Mouse (Mus musculus) cerebellum, postnatal 25 days (tissue): ENCODE results near the gene Galp.
A peak's percentile ranks its signal among the peaks of the same experiment; 100 is the strongest.
"Not testable (repeated sequence)": the region's sequence is repeated elsewhere in the genome, so short reads cannot be mapped to it uniquely, and the experiment has no call there.

ENCODE experiments used
- DNase-seq, 2 experiments: peaks; one replicate each; pipeline ENCODE4 v3.0.0; 2021; ENCODE audit warnings: mixed read lengths in 2 of 2

The Galp gene

GRCm38 (mm10) chr7:6196790-6197189, at the start of gene Galp:
Galp (plus strand) TSS chr7:6197090.
- DNase-seq: no peak

GRCm38 (mm10) chr7:6147688-6148087, 49.2 kb upstream of the Galp start:
- no peak for DNase-seq

- no peak for DNase-seq
Measured at GRCm38 (mm10) chr7:6151266-6151665, 45.6 kb upstream of the Galp start.

- DNase-seq: no peak
Measured at GRCm38 (mm10) chr7:6152036-6152435, 44.9 kb upstream of the Galp start.

GRCm38 (mm10) chr7:6153131-6153530, 43.8 kb upstream of the Galp start:
- DNase-seq: no peak

- no peak for DNase-seq
Measured at GRCm38 (mm10) chr7:6154164-6154563, 42.7 kb upstream of the Galp start.

- peak; percentile 90 to 92 for DNase-seq
Measured at GRCm38 (mm10) chr7:6155031-6155872, 41.6 kb upstream of the Galp start.

GRCm38 (mm10) chr7:6155901-6156411, 40.9 kb upstream of the Galp start, which contains the start of gene Zfp787:
Zfp787 (minus strand) TSS chr7:6155997.
- peak; percentile 97 for DNase-seq

GRCm38 (mm10) chr7:6156901-6157472, 39.9 kb upstream of the Galp start:
- no peak for DNase-seq

- DNase-seq: no peak
Measured at GRCm38 (mm10) chr7:6157479-6157878, 39.4 kb upstream of the Galp start.

GRCm38 (mm10) chr7:6159604-6160003, 37.3 kb upstream of the Galp start:
- no peak for DNase-seq

GRCm38 (mm10) chr7:6161541-6161940, 35.3 kb upstream of the Galp start:
- no peak for DNase-seq

GRCm38 (mm10) chr7:6162172-6162571, 34.7 kb upstream of the Galp start:
- no peak for DNase-seq

- no peak for DNase-seq
Measured at GRCm38 (mm10) chr7:6164671-6165070, 32.2 kb upstream of the Galp start.

- no peak for DNase-seq
Measured at GRCm38 (mm10) chr7:6169403-6169802, 27.5 kb upstream of the Galp start.

GRCm38 (mm10) chr7:6170391-6170790, 26.5 kb upstream of the Galp start:
- no peak for DNase-seq

- DNase-seq: no peak
Measured at GRCm38 (mm10) chr7:6170871-6171270, 26.0 kb upstream of the Galp start.

GRCm38 (mm10) chr7:6171444-6172005, 25.4 kb upstream of the Galp start:
- DNase-seq: peak; percentile 67 to 74

GRCm38 (mm10) chr7:6172006-6172649, 24.8 kb upstream of the Galp start, which contains the start of gene Zfp444:
Zfp444 (plus strand) TSS chr7:6172226.
- DNase-seq: peak; percentile 98 to 99

- no peak for DNase-seq
Measured at GRCm38 (mm10) chr7:6172674-6173244, 24.1 kb upstream of the Galp start.

- no peak for DNase-seq
Measured at GRCm38 (mm10) chr7:6173872-6174271, 23.0 kb upstream of the Galp start.

- not testable (repeated sequence) for DNase-seq
Measured at GRCm38 (mm10) chr7:6174365-6174987, 22.4 kb upstream of the Galp start.
